Mouse (Mus musculus) ovary, adult 18-20 months (tissue): Measurements from ENCODE around the gene Prkcb.

Experiments
- DNase-seq: peaks from one replicate; pipeline ENCODE4 v3.0.0; 2022; ENCODE audit warnings: low spot score, mixed read lengths

The Prkcb gene

GRCm38 (mm10) chr7:122371947-122372346 is 83.4 kb downstream of the Prkcb start:
- DNase-seq, result no peak

DNA sequence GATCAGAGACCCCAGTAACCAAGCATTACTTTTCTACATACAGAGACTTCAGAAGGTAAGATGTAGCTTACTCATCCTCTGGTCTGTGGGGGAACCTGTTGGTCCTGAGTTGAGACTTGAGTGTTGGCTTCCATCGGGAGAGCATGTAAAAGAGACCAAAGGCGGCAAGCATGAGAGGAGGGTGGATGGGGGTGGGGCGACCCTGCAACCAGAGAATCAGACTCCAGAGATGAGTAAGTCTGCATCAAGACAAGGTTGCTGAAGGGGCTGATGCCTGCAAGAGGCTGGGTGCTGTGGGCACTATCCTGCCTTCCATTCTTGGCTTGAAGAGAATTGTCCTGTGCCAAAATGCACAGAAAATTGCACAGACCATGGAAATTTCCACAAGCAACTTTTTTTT is 83.8 kb downstream of the Prkcb start:
- no peak for DNase-seq

DNA sequence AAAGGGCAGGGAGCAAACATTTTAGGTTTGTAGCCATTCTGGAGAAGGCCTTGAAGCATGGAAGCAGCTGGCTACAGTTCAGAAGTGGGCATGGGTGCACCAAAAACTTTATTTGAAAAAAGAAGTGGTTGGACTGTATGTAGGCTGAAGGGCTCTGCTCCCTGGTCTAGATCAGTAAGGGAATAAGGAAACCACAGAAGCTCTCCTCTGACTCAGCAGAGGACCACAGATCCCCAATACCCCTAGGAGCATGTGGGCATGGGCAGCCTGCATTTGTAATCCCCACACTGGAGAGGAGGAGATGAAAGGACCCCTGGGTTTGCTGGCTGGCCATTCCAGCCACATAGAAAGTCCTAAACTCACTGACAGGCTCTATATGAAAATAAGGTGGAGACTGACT is 88.3 kb downstream of the Prkcb start:
- DNase-seq, result no peak

DNA sequence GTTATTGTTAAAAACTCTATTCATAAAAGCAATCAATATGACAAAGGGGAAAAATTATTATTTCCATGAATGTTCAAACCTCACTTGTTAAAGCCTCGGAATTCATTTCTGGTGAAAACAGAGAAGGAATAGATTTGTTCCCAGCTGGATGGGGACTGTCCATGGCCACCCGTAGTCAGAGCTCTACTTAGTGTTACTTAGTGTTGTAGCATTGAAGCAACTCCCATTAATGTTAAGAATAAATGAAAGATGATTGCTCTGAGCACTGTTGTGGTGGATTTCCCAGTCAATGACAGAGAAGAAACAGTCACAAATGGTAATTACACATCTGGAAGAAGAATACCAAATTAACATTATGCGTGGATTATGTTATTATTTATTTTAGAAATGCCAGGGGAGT is 89.4 kb downstream of the Prkcb start:
- DNase-seq, result no peak

DNA sequence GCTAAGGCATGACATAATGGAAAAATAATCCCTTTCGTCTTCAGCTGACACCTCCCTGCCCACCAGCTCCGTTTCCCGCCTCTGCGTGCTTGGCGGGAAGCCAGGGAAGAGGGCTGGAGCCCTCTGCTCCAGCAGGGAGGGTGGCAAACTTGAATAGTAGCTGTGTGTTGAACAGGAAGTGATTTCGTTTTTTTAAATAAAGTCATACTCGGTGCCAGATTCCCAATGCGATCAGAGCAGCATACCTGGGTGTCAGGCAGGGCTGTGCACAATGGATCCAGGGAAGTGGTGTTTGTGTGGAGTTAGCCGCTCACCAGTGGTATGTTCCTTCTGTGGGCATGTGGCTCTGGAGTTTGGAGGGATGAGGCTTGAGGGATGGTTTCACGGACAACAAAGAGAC is 89.9 kb downstream of the Prkcb start:
- DNase-seq, result no peak

DNA sequence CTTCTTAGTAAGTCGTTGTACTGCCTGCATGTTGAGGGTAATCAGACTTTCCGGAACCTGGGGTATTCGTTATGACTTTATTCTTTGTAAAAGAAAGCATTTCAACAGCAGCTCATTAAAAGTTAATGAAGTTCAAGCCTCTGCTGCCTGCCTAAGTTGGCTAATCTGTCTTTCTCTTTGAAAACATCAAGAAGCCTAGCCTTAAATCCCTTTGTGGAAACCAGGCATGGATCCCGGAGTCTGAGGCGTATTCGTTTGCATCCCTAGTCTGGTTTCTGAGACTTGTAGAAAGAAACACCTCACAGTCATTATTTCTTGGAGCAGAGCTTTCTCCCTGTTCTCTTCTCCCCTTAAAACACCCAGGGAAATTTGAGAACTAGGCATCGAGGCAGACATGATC is 90.7 kb downstream of the Prkcb start:
- DNase-seq, result no peak

GRCm38 (mm10) chr7:122380336-122381130 is 92.0 kb downstream of the Prkcb start:
- DNase-seq, result no peak

DNA sequence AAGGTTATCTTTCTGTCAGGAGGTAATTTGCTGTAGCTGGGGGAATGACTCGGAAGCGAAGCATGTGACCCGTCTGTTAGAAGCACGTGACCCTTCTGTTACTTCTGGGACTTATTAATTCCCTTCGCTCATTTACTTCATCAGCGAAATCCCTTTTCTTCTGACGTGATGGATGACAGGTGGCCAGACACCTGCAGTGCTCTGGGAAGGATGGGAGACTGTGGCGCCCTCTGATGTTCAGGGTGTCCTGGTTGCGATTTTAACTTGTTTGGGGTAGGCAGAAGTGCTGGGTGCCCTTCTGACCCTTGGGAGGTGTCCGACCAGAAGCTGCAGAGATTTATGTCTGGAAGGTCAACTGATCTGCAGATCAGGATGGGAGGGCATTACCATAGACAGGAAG is 93.0 kb downstream of the Prkcb start:
- no peak for DNase-seq

- DNase-seq, result no peak
Measured at GRCm38 (mm10) chr7:122383260-122383659, 94.7 kb downstream of the Prkcb start.

GRCm38 (mm10) chr7:122384891-122385290 is 96.3 kb downstream of the Prkcb start:
- no peak for DNase-seq

- no peak for DNase-seq
Measured at GRCm38 (mm10) chr7:122386567-122386966, 98.0 kb downstream of the Prkcb start.

- DNase-seq, result no peak
Measured at GRCm38 (mm10) chr7:122387896-122388295, 99.3 kb downstream of the Prkcb start.

GRCm38 (mm10) chr7:122388858-122389257 is 100.3 kb downstream of the Prkcb start:
- no peak for DNase-seq

DNA sequence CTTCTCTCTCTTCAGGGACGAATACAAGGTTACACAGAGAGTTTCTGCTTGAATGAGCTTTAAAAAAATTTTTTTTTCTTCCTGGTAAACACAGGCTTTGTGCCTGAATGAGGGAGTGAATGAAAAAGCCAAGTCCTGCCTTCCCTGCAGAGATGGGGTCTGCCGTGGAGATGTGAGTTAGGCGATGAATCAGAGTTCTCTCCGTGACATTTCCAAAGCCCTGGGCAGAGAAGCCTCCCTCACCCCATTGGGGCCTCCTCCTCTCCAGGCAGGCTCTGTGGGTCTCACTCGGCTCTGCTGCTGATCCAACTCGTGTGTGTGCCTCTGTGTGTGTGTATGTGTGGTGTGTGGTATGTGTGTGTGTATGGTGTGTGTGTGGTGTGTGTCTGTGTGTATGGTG is 101.1 kb downstream of the Prkcb start:
- DNase-seq, result no peak

- DNase-seq, result no peak
Measured at GRCm38 (mm10) chr7:122390200-122390599, 101.6 kb downstream of the Prkcb start.

DNA sequence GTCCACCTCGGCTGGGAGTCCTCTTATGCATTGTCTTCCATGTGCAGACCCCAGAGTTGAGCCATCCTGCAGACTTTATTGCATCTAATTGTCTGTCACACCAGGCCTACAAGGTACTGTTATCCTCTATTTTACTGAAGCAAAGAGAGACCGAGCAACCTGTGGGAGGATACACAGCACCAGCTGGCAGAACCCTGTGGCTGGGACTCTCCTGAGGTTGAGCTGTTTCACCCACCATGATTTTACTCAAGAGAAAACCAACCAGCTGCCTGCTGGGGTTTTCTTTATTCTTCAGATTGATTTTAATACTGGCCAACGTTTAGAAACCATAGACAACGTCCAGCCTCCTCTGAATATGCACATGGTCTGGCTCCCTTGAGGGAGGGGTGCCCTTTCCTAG is 102.1 kb downstream of the Prkcb start:
- no peak for DNase-seq

GRCm38 (mm10) chr7:122391382-122391781 is 102.8 kb downstream of the Prkcb start:
- DNase-seq, result no peak

- DNase-seq, result no peak
Measured at GRCm38 (mm10) chr7:122393964-122394363, 105.4 kb downstream of the Prkcb start.

DNA sequence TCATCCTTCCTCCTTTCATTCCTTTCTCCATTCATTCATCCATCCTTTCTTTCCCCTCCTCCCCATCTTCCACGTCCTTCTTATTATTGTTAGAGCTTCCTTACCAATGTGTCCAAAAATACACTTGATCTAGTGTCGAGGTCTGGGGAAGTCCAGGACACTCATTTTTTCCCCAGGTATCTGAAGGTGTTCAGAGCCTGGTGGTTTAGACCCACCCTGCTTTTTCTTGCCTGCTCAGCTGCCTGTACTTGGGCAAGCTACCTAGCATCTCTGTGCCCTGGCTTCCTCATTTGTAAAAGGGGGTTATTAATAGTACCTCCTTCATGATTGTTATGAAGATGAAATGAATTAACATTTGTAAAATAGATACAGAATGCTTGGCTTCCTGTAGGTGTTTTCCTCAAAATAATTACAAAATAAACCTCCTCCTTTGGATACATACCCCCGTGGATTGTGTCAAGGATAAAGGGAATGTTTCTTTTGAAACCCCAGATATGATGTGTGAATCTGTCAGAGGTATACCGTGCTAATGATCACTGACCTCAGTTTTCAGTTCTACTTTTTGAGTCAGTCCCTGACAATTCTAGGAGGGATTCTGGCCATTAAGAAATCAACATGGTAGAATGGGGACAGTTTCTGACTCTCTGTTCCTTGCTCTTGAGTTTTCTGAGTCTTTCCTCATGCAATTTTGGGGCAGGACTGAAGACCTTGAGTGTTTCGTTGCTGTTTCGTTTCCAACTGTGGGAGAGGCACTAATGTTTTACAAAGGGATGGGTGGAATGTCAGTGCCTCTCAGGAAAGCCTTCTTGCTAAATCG is 106.8 kb downstream of the Prkcb start:
- no peak for DNase-seq

GRCm38 (mm10) chr7:122395976-122396315 is 107.4 kb downstream of the Prkcb start:
- DNase-seq, result no peak

GRCm38 (mm10) chr7:122397699-122398098 is 109.1 kb downstream of the Prkcb start:
- no peak for DNase-seq

DNA sequence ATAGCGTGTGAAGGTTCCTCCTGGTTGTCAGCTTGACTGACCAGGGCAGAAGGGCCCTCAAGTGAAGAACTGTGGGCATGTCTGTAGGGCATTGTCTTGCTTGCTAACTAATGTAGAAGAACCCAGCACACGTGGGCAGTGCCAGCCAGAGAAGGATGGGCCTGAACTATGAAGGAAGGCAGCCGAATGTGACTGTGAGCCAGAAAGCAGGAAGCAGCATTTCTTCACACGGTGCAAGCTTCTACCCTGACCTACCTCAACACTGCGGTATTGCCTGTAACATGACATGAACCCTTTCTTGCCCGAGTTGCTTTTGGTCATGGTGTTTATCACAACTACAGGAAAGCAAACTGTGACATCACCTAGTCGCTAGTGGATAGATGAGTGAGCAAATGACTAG is 113.5 kb downstream of the Prkcb start:
- DNase-seq, result no peak

DNA sequence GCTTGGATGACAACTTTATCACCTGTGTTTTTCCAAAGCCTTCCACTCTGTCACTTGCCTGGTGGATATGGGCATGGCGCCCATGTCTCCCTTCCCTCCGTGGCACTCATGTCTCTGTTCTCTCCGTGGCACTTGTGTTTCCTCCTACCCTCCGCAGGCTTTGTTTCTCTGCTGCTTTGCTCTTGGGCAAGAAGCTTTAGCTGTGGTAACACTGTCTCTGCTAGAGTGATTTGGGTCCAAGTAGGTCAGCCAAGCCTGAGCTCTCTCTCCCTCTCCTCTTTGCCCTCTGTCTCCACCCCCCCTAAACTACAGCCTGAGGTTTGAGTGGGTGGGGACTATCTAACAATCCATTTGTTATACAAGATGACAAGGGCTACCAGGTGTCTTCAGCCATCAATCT is 114.8 kb downstream of the Prkcb start:
- no peak for DNase-seq
